In the genomic region with DNA sequence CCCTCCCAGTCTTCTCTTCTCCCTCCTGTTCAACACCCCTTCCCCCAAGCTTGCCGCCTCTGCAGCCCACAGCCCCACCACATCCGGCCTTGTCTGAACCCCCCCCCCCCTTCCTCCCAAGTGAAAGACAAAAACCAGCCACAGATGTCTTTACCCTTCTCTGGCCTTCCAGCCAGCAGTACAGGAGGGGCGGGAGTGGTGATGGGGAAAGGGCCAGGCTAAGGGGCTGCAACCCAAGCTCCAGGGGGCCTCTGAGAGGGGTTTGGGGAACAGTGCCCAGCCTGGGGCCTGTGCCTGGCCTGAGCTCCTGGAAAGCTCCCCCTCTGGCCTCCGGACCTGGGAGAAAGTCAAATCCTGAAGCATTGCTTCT, we compare ENCODE assay signal across 8 mouse cellular contexts. TPM values are rescaled to one million over a fixed set of nuclear protein-coding genes. Genes with fewer than 3 reads are reported as not detected.
DNase-seq lines count a peak whose midpoint lies in the region; ATAC-seq and TF ChIP-seq lines count a peak whose summit lies in the region.

No protein-coding gene starts in this region.

- no peak overlapping the region for H3K4me3 ChIP-seq in gastrocnemius, adult 2 months
- peak overlapping the region; percentile 19; the same call in 1 of the 2 replicates for H3K4me3 ChIP-seq in spleen, adult 2 months (ENCODE audit: extremely low read depth, insufficient read depth, insufficient read length)
- H3K4me3 ChIP-seq in liver, embryonic 16.5 days (ENCODE audit: low read depth, low read length) = no peak overlapping the region

- 11% methylated on average over 4 of the region's 4 CpGs for WGBS in spleen, adult 2 months
- WGBS in liver, embryonic 16.5 days (ENCODE audit: insufficient replicate concordance) = 22% methylated on average over 4 of the region's 4 CpGs

- peaks cover 57% of the 10 kb centered on the region for H3K4me1 ChIP-seq in spleen, adult 2 months (ENCODE audit: control insufficient read depth, insufficient read depth, insufficient read length)
- H3K4me1 ChIP-seq in liver, embryonic 16.5 days (ENCODE audit: control insufficient read depth, low read depth, low read length) = no peaks in the 10 kb centered on the region

- no peak overlapping the region; the same call in 1 of the 2 replicates for H3K27ac ChIP-seq in gastrocnemius, adult 2 months
- peak overlapping the region; percentile 81 for H3K27ac ChIP-seq in spleen, adult 2 months (ENCODE audit: insufficient read depth, low read length)
- H3K27ac ChIP-seq in liver, embryonic 16.5 days (ENCODE audit: low read length) = no peak overlapping the region

- ATAC-seq in liver, embryonic 16.5 days (ENCODE audit: low read depth) = peak; percentile 27; the same call in 1 of the 2 replicates

- H3K4me2 ChIP-seq in liver, embryonic 16.5 days (ENCODE audit: low read depth, low read length) = no peak overlapping the region

- TF ChIP-seq POLR2A in spleen, adult 2 months (IDR thresholded peaks at IDR 0.05; ENCODE audit: low read depth, low read length) = no peak

- no peak for TF ChIP-seq CTCF in gastrocnemius, adult 2 months (IDR thresholded peaks at IDR 0.05)
- no peak for TF ChIP-seq CTCF in spleen, adult 2 months (IDR thresholded peaks at IDR 0.05; ENCODE audit: extremely low read depth, insufficient read depth, insufficient read length, insufficient replicate concordance)

- no peaks in the 10 kb centered on the region for H3K9me3 ChIP-seq in liver, embryonic 16.5 days (replicated peaks; ENCODE audit: control insufficient read depth, low read length)

- no peaks in the 10 kb centered on the region for H3K27me3 ChIP-seq in spleen, adult 2 months (ENCODE audit: control insufficient read depth, insufficient read depth, low read length)
- no peaks in the 10 kb centered on the region; the same call in 1 of the 2 replicates for H3K27me3 ChIP-seq in liver, embryonic 16.5 days (ENCODE audit: control insufficient read depth, insufficient read depth, low read depth, low read length)

- H3K36me3 ChIP-seq in spleen, adult 2 months (ENCODE audit: control insufficient read depth, insufficient read depth, low read length) = peaks cover 46% of the 10 kb centered on the region
- no peaks in the 10 kb centered on the region for H3K36me3 ChIP-seq in liver, embryonic 16.5 days (ENCODE audit: control insufficient read depth, insufficient read depth)

- no peak overlapping the region for H3K9ac ChIP-seq in liver, embryonic 16.5 days (ENCODE audit: low read depth, low read length)

- intact Hi-C loops in gastrocnemius, adult 2 months (cut with DNase I) = no loop called here
- intact Hi-C loops in gastrocnemius, postnatal 36 days (cut with DNase I) = loop anchor here (2.0 to 5.0 kb wide), 2 partner anchors 169 to 221 kb away; a partner anchor contains a TSS

- DNase-seq in gastrocnemius, postnatal 10 days = peak; percentile 36
- no peak for DNase-seq in gastrocnemius, adult 2 months
- peak in 1 of 2 experiments; percentile 49 for DNase-seq in spleen, adult 2 months (ENCODE audit: low read depth in 1 of 2, low spot score in 2 of 2)
- no peak for DNase-seq in spleen, postnatal 10 days (ENCODE audit: low spot score in 2 of 2)
- DNase-seq in yolk sac, embryonic 10.5 days (ENCODE audit: low spot score) = peak; percentile 65
- no peak for DNase-seq in Muller cell, postnatal 12 days (ENCODE audit: inconsistent ontology term)
- DNase-seq in gastrocnemius, postnatal 36 days = no peak

RNA-seq across cellular contexts. Expression of a gene that starts 7.0 kb away (rescaled TPM):
- total RNA-seq in gastrocnemius, postnatal 10 days (2021) = under 1 TPM; 0.14 to 0.23 TPM
- not detected for total RNA-seq in gastrocnemius, adult 2 months (2021)
- polyA plus RNA-seq in spleen, adult 2 months (2012; rRNA removed) = 135 and 194 TPM in 2 replicates
- 0.25 and 0.32 TPM in 2 replicates for polyA plus RNA-seq in liver, embryonic 16.5 days (2015; fragmentation: Nextera tagmentation; extraction: Ambion mirVana)
- total RNA-seq in gastrocnemius, postnatal 36 days (2021) = not detected

RNA-seq across cellular contexts. Expression of a gene that starts 58.8 kb away (rescaled TPM):
- not detected for total RNA-seq in gastrocnemius, postnatal 10 days (2021)
- total RNA-seq in gastrocnemius, adult 2 months (2021) = under 1 TPM in 1 of 2 experiments, not detected in 1; 0.22 TPM
- 1.3 and 2.2 TPM in 2 replicates for polyA plus RNA-seq in spleen, adult 2 months (2012; rRNA removed)
- 0.19 and 0.21 TPM in 2 replicates for polyA plus RNA-seq in liver, embryonic 16.5 days (2015; fragmentation: Nextera tagmentation; extraction: Ambion mirVana)
- not detected for total RNA-seq in gastrocnemius, postnatal 36 days (2021)

Comparison
In these comparisons a context has a peak if more than half of its experiments do, and no peak if none do; other contexts are left out.
1. DNase-seq: peak in gastrocnemius, postnatal 10 days (single experiment) and yolk sac, embryonic 10.5 days (single experiment); none in gastrocnemius, adult 2 months (single experiment), spleen, postnatal 10 days (0 of 2), Muller cell, postnatal 12 days (single experiment) and gastrocnemius, postnatal 36 days (0 of 2).